Mouse (Mus musculus): ENCODE measurements around the gene Ciart. TPM values are rescaled to one million over a fixed set of nuclear protein-coding genes. Genes with fewer than 3 reads are reported as not detected.

Gene Ciart
- total RNA-seq, 2 experiments from 2014 or later: not detected

Other genes with a start within 250 kb of the Ciart start
- 83.2 and 113 TPM in 2 replicates for gene Mcl1, start 223.5 kb downstream of the Ciart start, total RNA-seq (2015; ENCODE audit: low replicate concordance)
- 70.6 and 76.3 TPM in 2 replicates for gene Mcl1, start 223.5 kb downstream of the Ciart start, total RNA-seq (2017; ENCODE audit: low replicate concordance)
- gene Adamtsl4, start 194.3 kb downstream of the Ciart start, total RNA-seq (2015; ENCODE audit: low replicate concordance): not detected in 2 replicates
- not detected in 2 replicates for gene Adamtsl4, start 194.3 kb downstream of the Ciart start, total RNA-seq (2017; ENCODE audit: low replicate concordance)
- gene Ecm1, start 142.7 kb downstream of the Ciart start, total RNA-seq (2015; ENCODE audit: low replicate concordance): not detected in 2 replicates
- 0.42 and 1.1 TPM in 2 replicates for gene Ecm1, start 142.7 kb downstream of the Ciart start, total RNA-seq (2017; ENCODE audit: low replicate concordance)
- 3.7 and 15.3 TPM in 2 replicates for gene Tars2, start 122.0 kb downstream of the Ciart start, total RNA-seq (2015; ENCODE audit: low replicate concordance)
- 3.1 and 7.2 TPM in 2 replicates for gene Tars2, start 122.0 kb downstream of the Ciart start, total RNA-seq (2017; ENCODE audit: low replicate concordance)
- gene Rprd2, start 63.4 kb downstream of the Ciart start, total RNA-seq (2015; ENCODE audit: low replicate concordance): 26.7 and 30.7 TPM in 2 replicates
- 12.4 and 14.9 TPM in 2 replicates for gene Rprd2, start 63.4 kb downstream of the Ciart start, total RNA-seq (2017; ENCODE audit: low replicate concordance)
- 6.0 and 12.5 TPM in 2 replicates for gene Prpf3, start 26.4 kb downstream of the Ciart start, total RNA-seq (2015; ENCODE audit: low replicate concordance)
- gene Prpf3, start 26.4 kb downstream of the Ciart start, total RNA-seq (2017; ENCODE audit: low replicate concordance): 14.6 and 21.2 TPM in 2 replicates
- 35.5 and 95.7 TPM in 2 replicates for gene Mrps21, start 10.7 kb downstream of the Ciart start, total RNA-seq (2015; ENCODE audit: low replicate concordance)
- gene Mrps21, start 10.7 kb downstream of the Ciart start, total RNA-seq (2017; ENCODE audit: low replicate concordance): 87.3 and 106 TPM in 2 replicates
- gene BC028528, start 9.8 kb upstream of the Ciart start, total RNA-seq (2015; ENCODE audit: low replicate concordance): 19.0 and 37.9 TPM in 2 replicates
- gene BC028528, start 9.8 kb upstream of the Ciart start, total RNA-seq (2017; ENCODE audit: low replicate concordance): 7.0 and 15.9 TPM in 2 replicates
- gene Aph1a, start 11.7 kb upstream of the Ciart start, total RNA-seq (2015; ENCODE audit: low replicate concordance): 8.8 and 13.1 TPM in 2 replicates
- 6.1 and 9.8 TPM in 2 replicates for gene Aph1a, start 11.7 kb upstream of the Ciart start, total RNA-seq (2017; ENCODE audit: low replicate concordance)
- not detected in 2 replicates for gene Car14, start 22.4 kb upstream of the Ciart start, total RNA-seq (2015; ENCODE audit: low replicate concordance)
- gene Car14, start 22.4 kb upstream of the Ciart start, total RNA-seq (2017; ENCODE audit: low replicate concordance): not detected in 2 replicates
- 37.6 and 46.3 TPM in 2 replicates for gene Anp32e, start 47.0 kb upstream of the Ciart start, total RNA-seq (2015; ENCODE audit: low replicate concordance)
- 212 and 278 TPM in 2 replicates for gene Anp32e, start 47.0 kb upstream of the Ciart start, total RNA-seq (2017; ENCODE audit: low replicate concordance)
- 6.7 and 10.8 TPM in 2 replicates for gene Plekho1, start 113.8 kb upstream of the Ciart start, total RNA-seq (2015; ENCODE audit: low replicate concordance)
- 8.2 and 10.1 TPM in 2 replicates for gene Plekho1, start 113.8 kb upstream of the Ciart start, total RNA-seq (2017; ENCODE audit: low replicate concordance)
- 2.5 and 14.2 TPM in 2 replicates for gene Vps45, start 176.2 kb upstream of the Ciart start, total RNA-seq (2015; ENCODE audit: low replicate concordance)
- 5.1 and 7.1 TPM in 2 replicates for gene Vps45, start 176.2 kb upstream of the Ciart start, total RNA-seq (2017; ENCODE audit: low replicate concordance)
- 1.0 and 2.1 TPM in 2 replicates for gene Otud7b, start 222.3 kb upstream of the Ciart start, total RNA-seq (2015; ENCODE audit: low replicate concordance)
- gene Otud7b, start 222.3 kb upstream of the Ciart start, total RNA-seq (2017; ENCODE audit: low replicate concordance): 6.1 and 12.8 TPM in 2 replicates

Measured in erythroblast, adult 5-6 weeks (primary cell).